Mouse (Mus musculus): ENCODE results near the gene Fbxw2. TPM values are rescaled to one million over a fixed set of nuclear protein-coding genes. Genes with fewer than 3 reads are reported as not detected.
A peak's percentile ranks its signal among the peaks of the same experiment; 100 is the strongest.
"Not testable (repeated sequence)": the region's sequence is repeated elsewhere in the genome, so short reads cannot be mapped to it uniquely, and the experiment has no call there.

Gene Fbxw2
- total and polyA plus RNA-seq, 2 experiments from 2014 or later, result 122 to 124 TPM

- Histone ChIP-seq H3K27me3 (ENCODE audit: insufficient read depth, low read length) (no peaks in the 10 kb centered on the region), H3K9me3 (ENCODE audit: low read length) (no peaks in the 10 kb centered on the region; the same call in 1 of the 2 replicates), H3K4me2 (ENCODE audit: low read depth, low read length, poor library complexity, severe bottlenecking) (peak overlapping the region; percentile 81), H3K4me1 (ENCODE audit: insufficient read depth, low read length) (0 out of 2 replicates have a peak, but pooled peaks cover 8% of the 10 kb centered on the region), H3K4me3 (ENCODE audit: low read depth, low read length) (peak overlapping the region; percentile 99), H3K27ac (ENCODE audit: low read depth, low read length) (peak overlapping the region; percentile 87), H3K36me3 (ENCODE audit: insufficient read depth, low read length) (peaks cover 5% of the 10 kb centered on the region; the same call in 1 of the 2 replicates), H3K9ac (replicated peaks; ENCODE audit: low read length, poor library complexity, severe bottlenecking) (peak overlapping the region; percentile 97)
- no peak for TF ChIP-seq CTCF (IDR thresholded peaks at IDR 0.05)
- WGBS, result 33% methylated on average over 19 of the region's 21 CpGs
- DNase-seq (ENCODE audit: low spot score) (peak; percentile 1), ATAC-seq (ENCODE audit: low FRiP score) (peak; percentile 33; the same call in 1 of the 2 replicates)
Measured at GRCm38 (mm10) chr2:34826460-34827231, 535 bp upstream of the Fbxw2 start.

- no peak for ATAC-seq (ENCODE audit: low FRiP score)
- H3K4me2 ChIP-seq (ENCODE audit: low read depth, low read length, poor library complexity, severe bottlenecking), result no peak overlapping the region
- 96% methylated on average over 2 of the region's 2 CpGs for WGBS
Measured at GRCm38 (mm10) chr2:34818492-34818891, 7.6 kb downstream of the Fbxw2 start.

GRCm38 (mm10) chr2:34815893-34816292 is 10.2 kb downstream of the Fbxw2 start:
- peaks cover 12% of the 10 kb centered on the region for H3K36me3 ChIP-seq (ENCODE audit: insufficient read depth, low read length)
- WGBS, result 96% methylated on average over 2 of the region's 2 CpGs
- not testable (repeated sequence) for ATAC-seq (ENCODE audit: low FRiP score)

More at GRCm38 (mm10) chr2:34818492-34818891, 7.6 kb downstream of the Fbxw2 start:
- Histone ChIP-seq H3K9ac (replicated peaks; ENCODE audit: low read length, poor library complexity, severe bottlenecking) (no peak overlapping the region), H3K27ac (ENCODE audit: low read depth, low read length) (no peak overlapping the region), H3K36me3 (ENCODE audit: insufficient read depth, low read length) (peaks cover 7% of the 10 kb centered on the region), H3K4me3 (ENCODE audit: low read depth, low read length) (no peak overlapping the region), H3K4me1 (ENCODE audit: insufficient read depth, low read length) (no peaks in the 10 kb centered on the region), H3K9me3 (ENCODE audit: low read length) (no peaks in the 10 kb centered on the region), H3K27me3 (ENCODE audit: insufficient read depth, low read length) (no peaks in the 10 kb centered on the region)
- 0 out of 2 replicates have a peak, but pooled peaks have one; percentile 16 for TF ChIP-seq CTCF (IDR thresholded peaks at IDR 0.05)
- no peak for DNase-seq (ENCODE audit: low spot score)

GRCm38 (mm10) chr2:34812706-34813105 is 13.4 kb downstream of the Fbxw2 start:
- Histone ChIP-seq H3K9me3 (ENCODE audit: low read length) (no peaks in the 10 kb centered on the region), H3K27me3 (ENCODE audit: insufficient read depth, low read length) (no peaks in the 10 kb centered on the region), H3K4me2 (ENCODE audit: low read depth, low read length, poor library complexity, severe bottlenecking) (no peak overlapping the region), H3K4me3 (ENCODE audit: low read depth, low read length) (no peak overlapping the region), H3K9ac (replicated peaks; ENCODE audit: low read length, poor library complexity, severe bottlenecking) (no peak overlapping the region), H3K36me3 (ENCODE audit: insufficient read depth, low read length) (peaks cover 16% of the 10 kb centered on the region), H3K27ac (ENCODE audit: low read depth, low read length) (no peak overlapping the region), H3K4me1 (ENCODE audit: insufficient read depth, low read length) (no peaks in the 10 kb centered on the region)
- 88% methylated on average over 7 of the region's 7 CpGs for WGBS
- TF ChIP-seq CTCF (IDR thresholded peaks at IDR 0.05), result no peak
- ATAC-seq (ENCODE audit: low FRiP score) (no peak), DNase-seq (ENCODE audit: low spot score) (no peak)

More at GRCm38 (mm10) chr2:34815893-34816292, 10.2 kb downstream of the Fbxw2 start:
- not testable (repeated sequence) for H3K27me3 ChIP-seq (ENCODE audit: insufficient read depth, low read length); H3K9ac ChIP-seq (replicated peaks; ENCODE audit: low read length, poor library complexity, severe bottlenecking); H3K4me2 ChIP-seq (ENCODE audit: low read depth, low read length, poor library complexity, severe bottlenecking); H3K27ac ChIP-seq (ENCODE audit: low read depth, low read length); H3K4me1 ChIP-seq (ENCODE audit: insufficient read depth, low read length); H3K9me3 ChIP-seq (ENCODE audit: low read length); DNase-seq (ENCODE audit: low spot score); H3K4me3 ChIP-seq (ENCODE audit: low read depth, low read length)

- Histone ChIP-seq H3K27me3 (ENCODE audit: insufficient read depth, low read length) (no peaks in the 10 kb centered on the region), H3K4me1 (ENCODE audit: insufficient read depth, low read length) (no peaks in the 10 kb centered on the region), H3K9ac (replicated peaks; ENCODE audit: low read length, poor library complexity, severe bottlenecking) (no peak overlapping the region), H3K9me3 (ENCODE audit: low read length) (no peaks in the 10 kb centered on the region), H3K4me2 (ENCODE audit: low read depth, low read length, poor library complexity, severe bottlenecking) (no peak overlapping the region), H3K4me3 (ENCODE audit: low read depth, low read length) (no peak overlapping the region), H3K27ac (ENCODE audit: low read depth, low read length) (no peak overlapping the region), H3K36me3 (ENCODE audit: insufficient read depth, low read length) (peaks cover 21% of the 10 kb centered on the region; the same call in 1 of the 2 replicates)
- ATAC-seq (ENCODE audit: low FRiP score) (no peak), DNase-seq (ENCODE audit: low spot score) (no peak)
- WGBS, result 94% methylated on average over 3 of the region's 3 CpGs
- TF ChIP-seq CTCF (IDR thresholded peaks at IDR 0.05), result no peak
Measured at GRCm38 (mm10) chr2:34810775-34811174, 15.3 kb downstream of the Fbxw2 start.

- DNase-seq (ENCODE audit: low spot score), result no peak
- ATAC-seq (ENCODE audit: low FRiP score), result no peak
- H3K27ac ChIP-seq (ENCODE audit: low read depth, low read length), result no peak overlapping the region
- no peaks in the 10 kb centered on the region for H3K9me3 ChIP-seq (ENCODE audit: low read length)
- H3K4me2 ChIP-seq (ENCODE audit: low read depth, low read length, poor library complexity, severe bottlenecking), result no peak overlapping the region
- no peaks in the 10 kb centered on the region for H3K27me3 ChIP-seq (ENCODE audit: insufficient read depth, low read length)
- H3K4me1 ChIP-seq (ENCODE audit: insufficient read depth, low read length), result no peaks in the 10 kb centered on the region
- peaks cover 24% of the 10 kb centered on the region; the same call in 1 of the 2 replicates for H3K36me3 ChIP-seq (ENCODE audit: insufficient read depth, low read length)
- no peak overlapping the region for H3K9ac ChIP-seq (replicated peaks; ENCODE audit: low read length, poor library complexity, severe bottlenecking)
- WGBS, result 100% methylated on average over 1 of the region's 1 CpGs
- H3K4me3 ChIP-seq (ENCODE audit: low read depth, low read length), result no peak overlapping the region
- no peak for TF ChIP-seq CTCF (IDR thresholded peaks at IDR 0.05)
Measured at GRCm38 (mm10) chr2:34809568-34809967, 16.5 kb downstream of the Fbxw2 start.
